Mouse (Mus musculus): ENCODE results near the gene Snph. TPM values are rescaled to one million over a fixed set of nuclear protein-coding genes. Genes with fewer than 3 reads are reported as not detected.
A peak's percentile ranks its signal among the peaks of the same experiment; 100 is the strongest.

The Snph gene
- total and polyA plus RNA-seq, 3 experiments: not detected

- Histone ChIP-seq H3K4me1 (ENCODE audit: control insufficient read depth in 1 of 2, insufficient read depth in 2 of 2) (peaks cover 22 to 37% of the 10 kb centered on the region in 2 experiments), H3K27me3 (replicated peaks) (no peaks in the 10 kb centered on the region), H3K36me3 (replicated peaks in 1 of 2; ENCODE audit: control insufficient read depth in 1 of 2, insufficient read depth in 1 of 2, low read length in 1 of 2) (peaks cover 42 to 80% of the 10 kb centered on the region in 2 experiments), H3K4me3 (replicated peaks in 1 of 3; ENCODE audit: low read depth in 2 of 3, low read length in 2 of 3, poor library complexity in 1 of 3) (no peak overlapping the region), H3K9ac (ENCODE audit: insufficient read depth, low read depth) (no peak overlapping the region), H3K4me2 (ENCODE audit: insufficient read depth, low read depth, poor library complexity, severe bottlenecking) (no peak overlapping the region), H3K79me2 (replicated peaks; ENCODE audit: control insufficient read depth, extremely low read depth, insufficient read depth, poor library complexity, severe bottlenecking) (no peaks in the 10 kb centered on the region; the same call in 1 of the 2 replicates), H3K27ac (ENCODE audit: insufficient read depth, low read depth) (no peak overlapping the region), H3K9me3 (replicated peaks; ENCODE audit: low read length) (no peaks in the 10 kb centered on the region)
- DNase-seq (ENCODE audit: extremely low read depth): no peak
- TF ChIP-seq ZMIZ1 (IDR thresholded peaks at IDR 0.05; ENCODE audit: low read depth, low read length) (no peak), UBTF (IDR thresholded peaks at IDR 0.05; ENCODE audit: low read depth, low read length) (no peak), MYC (IDR thresholded peaks at IDR 0.05; ENCODE audit: low read depth, low read length) (no peak), JUN (IDR thresholded peaks at IDR 0.05; ENCODE audit: insufficient read depth, low read depth, low read length) (no peak), CHD2 (IDR thresholded peaks at IDR 0.05; ENCODE audit: low read length) (no peak), CHD1 (IDR thresholded peaks at IDR 0.05; ENCODE audit: low read depth, low read length) (no peak), SMC3 (IDR thresholded peaks at IDR 0.05; ENCODE audit: low read depth, low read length) (no peak), ZC3H11A (IDR thresholded peaks at IDR 0.05; ENCODE audit: low read depth, low read length) (no peak), TCF12 (IDR thresholded peaks at IDR 0.05; ENCODE audit: low read depth, low read length) (no peak), BHLHE40 (IDR thresholded peaks at IDR 0.05; ENCODE audit: low read depth, low read length) (no peak), MAFK (IDR thresholded peaks at IDR 0.05; ENCODE audit: insufficient replicate concordance, low read length) (no peak), ELF1 (IDR thresholded peaks at IDR 0.05; ENCODE audit: low read depth, low read length) (no peak), IRF4 (IDR thresholded peaks at IDR 0.05; ENCODE audit: low read depth, low read length) (no peak), E2F4 (IDR thresholded peaks at IDR 0.05; ENCODE audit: insufficient replicate concordance, low read depth, low read length) (no peak), ETS1 (conservative IDR thresholded peaks at IDR 0.05; ENCODE audit: low read depth, low read length) (no peak), NELFE (IDR thresholded peaks at IDR 0.05; ENCODE audit: low read depth, low read length) (no peak), GABPA (IDR thresholded peaks at IDR 0.05; ENCODE audit: insufficient replicate concordance, low read depth, low read length) (no peak), CTCF (conservative IDR thresholded peaks at IDR 0.05 in 1 of 2, IDR thresholded peaks at IDR 0.05 in 1 of 2; ENCODE audit: low read depth in 2 of 2, low read length in 2 of 2) (no peak), ZNF384 (IDR thresholded peaks at IDR 0.05; ENCODE audit: low read depth, low read length) (no peak)
- dilution Hi-C loops (cut with MboI; ENCODE audit: extremely low pct_ligation_motif_present, extremely low pct_unique_long_range_greater_than_20kb, low sequenced_read_pairs): no loop called here
- in situ Hi-C loops (cut with MboI; ENCODE audit: low pct_ligation_motif_present, low pct_unique_long_range_greater_than_20kb, low sequenced_read_pairs): no loop called here
These were observed 67.4 kb downstream of the Snph start for GRCm38 (mm10) chr2:151564986-151565385.

DNA sequence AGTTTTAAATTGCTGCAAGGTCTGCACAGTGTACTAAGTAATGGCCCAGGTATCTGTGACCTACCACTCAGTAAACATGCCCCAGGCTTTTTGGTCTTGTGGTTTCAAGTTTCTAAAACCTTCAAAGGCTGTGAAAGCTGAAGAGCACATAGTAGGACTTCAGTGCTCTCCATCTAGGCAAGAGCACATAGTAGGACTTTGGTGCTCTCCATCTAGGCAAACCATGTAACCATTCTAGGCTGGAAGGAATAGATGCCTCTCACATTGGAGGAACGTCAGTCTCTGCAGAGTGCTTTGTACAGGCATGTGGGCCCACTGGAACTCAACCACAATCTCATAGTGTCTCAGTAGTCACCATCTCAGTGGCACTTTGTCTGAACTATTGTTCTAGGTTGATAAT is 68.4 kb downstream of the Snph start:
- peaks cover 51 to 86% of the 10 kb centered on the region in 2 experiments for H3K36me3 ChIP-seq (replicated peaks in 1 of 2; ENCODE audit: control insufficient read depth in 1 of 2, insufficient read depth in 1 of 2, low read length in 1 of 2)
- H3K9ac ChIP-seq (ENCODE audit: insufficient read depth, low read depth): no peak overlapping the region
- no peak for DNase-seq (ENCODE audit: extremely low read depth)
- peak overlapping the region; percentile 15; the same call in 1 of the 2 replicates for H3K27ac ChIP-seq (ENCODE audit: insufficient read depth, low read depth)
- no peak overlapping the region for H3K4me3 ChIP-seq (replicated peaks in 1 of 3; ENCODE audit: low read depth in 2 of 3, low read length in 2 of 3, poor library complexity in 1 of 3)
- H3K27me3 ChIP-seq (replicated peaks): no peaks in the 10 kb centered on the region
- dilution Hi-C loops (cut with MboI; ENCODE audit: extremely low pct_ligation_motif_present, extremely low pct_unique_long_range_greater_than_20kb, low sequenced_read_pairs) (no loop called here), in situ Hi-C loops (cut with MboI; ENCODE audit: low pct_ligation_motif_present, low pct_unique_long_range_greater_than_20kb, low sequenced_read_pairs) (no loop called here)
- H3K4me2 ChIP-seq (ENCODE audit: insufficient read depth, low read depth, poor library complexity, severe bottlenecking): no peak overlapping the region
- no peaks in the 10 kb centered on the region for H3K9me3 ChIP-seq (replicated peaks; ENCODE audit: low read length)
- H3K79me2 ChIP-seq (replicated peaks; ENCODE audit: control insufficient read depth, extremely low read depth, insufficient read depth, poor library complexity, severe bottlenecking): peaks cover under 1% of the 10 kb centered on the region
- peak; percentile 98 for TF ChIP-seq ZKSCAN1 (IDR thresholded peaks at IDR 0.05; ENCODE audit: borderline replicate concordance, low read depth, low read length)
- no peak for TF ChIP-seq ETS1 (conservative IDR thresholded peaks at IDR 0.05; ENCODE audit: low read depth, low read length)
- no peak for TF ChIP-seq USF1 (IDR thresholded peaks at IDR 0.05; ENCODE audit: low read depth, low read length)
- TF ChIP-seq POLR2AphosphoS2 (IDR thresholded peaks at IDR 0.05; ENCODE audit: low read depth, low read length): 0 out of 2 replicates have a peak, but pooled peaks have one; percentile 56
- peaks cover 16 to 27% of the 10 kb centered on the region in 2 experiments for H3K4me1 ChIP-seq (ENCODE audit: control insufficient read depth in 1 of 2, insufficient read depth in 2 of 2)

All from CH12.LX (cell line).